Mouse (Mus musculus) kidney, adult 18-20 months (tissue): ENCODE results near the gene Wwp2.

Experiments
- DNase-seq: peaks from one replicate; pipeline ENCODE4 v3.0.0; 2021

Wwp2 gene

GRCm38 (mm10) chr8:107435962-107436831 is at the start of gene Wwp2:
Wwp2 (plus strand) TSS chr8:107436365.
- peak; percentile 86 for DNase-seq

DNA sequence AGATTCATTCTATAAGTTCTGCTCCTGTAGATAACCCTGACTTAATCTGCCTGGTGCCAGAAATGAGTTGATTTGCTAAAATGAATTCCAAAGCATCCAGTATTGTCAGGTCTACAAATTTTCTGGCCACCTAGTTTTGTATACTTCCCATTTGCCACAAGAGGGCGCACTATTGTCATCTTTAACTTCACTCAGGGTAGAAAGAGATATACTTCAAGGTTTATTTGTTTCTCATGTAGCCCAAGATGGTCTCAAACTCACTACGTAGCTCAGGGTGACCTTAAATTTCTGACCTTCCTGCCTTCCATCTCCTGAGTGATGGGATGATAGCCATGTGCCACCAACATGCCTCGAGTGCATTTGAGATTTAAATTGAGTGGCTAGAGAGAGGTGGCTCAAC is 49.5 kb upstream of the Wwp2 start:
- no peak for DNase-seq

GRCm38 (mm10) chr8:107387861-107388260 is 48.3 kb upstream of the Wwp2 start:
- peak; percentile 64 for DNase-seq

DNA sequence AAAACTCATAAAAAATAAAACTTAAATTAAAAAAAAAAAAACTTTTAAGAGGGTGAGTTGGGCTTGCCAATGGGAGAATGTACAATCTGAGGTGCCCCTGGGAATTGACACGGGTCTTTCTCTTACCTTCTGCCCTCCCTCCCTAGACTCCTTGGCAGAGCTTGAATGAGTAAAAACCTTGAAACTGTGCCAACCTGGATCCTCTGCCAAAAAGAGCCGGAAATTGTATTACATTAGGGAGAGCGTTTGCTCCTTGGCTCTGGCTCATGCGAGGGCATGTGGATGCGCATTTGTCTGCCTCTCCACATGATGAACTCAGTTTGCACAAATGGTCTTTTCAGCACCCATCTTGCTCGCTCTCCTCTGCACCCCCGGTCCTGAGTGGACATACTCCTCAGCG is 46.6 kb upstream of the Wwp2 start:
- DNase-seq = peak; percentile 81

DNA sequence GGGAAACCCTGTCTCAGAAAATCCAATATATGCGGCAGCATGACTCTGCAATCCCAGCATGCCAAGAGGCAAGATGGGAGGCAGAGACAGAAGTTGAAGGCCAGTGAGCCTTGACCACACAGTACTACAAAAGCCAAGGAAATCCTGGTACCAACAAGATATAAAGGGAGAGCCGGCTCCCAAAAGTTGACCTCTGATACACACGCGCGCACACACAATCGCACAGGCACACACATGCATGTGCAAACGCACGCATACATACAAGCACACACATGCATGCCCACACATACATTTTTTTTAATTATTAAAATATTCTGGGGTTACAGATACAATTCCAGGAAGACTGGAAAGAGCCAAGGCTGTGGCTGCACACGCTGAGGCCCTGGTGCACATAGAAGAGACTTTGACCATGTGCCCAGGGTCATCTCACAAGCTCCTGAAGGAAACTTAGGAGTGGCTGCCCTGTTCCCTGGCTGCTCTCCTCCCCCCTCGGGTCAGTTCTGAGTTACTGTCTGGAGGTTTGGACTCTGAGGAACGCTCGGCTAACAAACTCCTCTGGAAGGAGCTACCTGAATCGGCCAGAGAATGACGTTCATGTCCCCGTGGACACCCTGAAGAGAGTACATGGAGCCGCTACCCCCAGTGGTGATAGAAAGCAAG is 45.6 kb upstream of the Wwp2 start:
- DNase-seq = peak; percentile 61

DNA sequence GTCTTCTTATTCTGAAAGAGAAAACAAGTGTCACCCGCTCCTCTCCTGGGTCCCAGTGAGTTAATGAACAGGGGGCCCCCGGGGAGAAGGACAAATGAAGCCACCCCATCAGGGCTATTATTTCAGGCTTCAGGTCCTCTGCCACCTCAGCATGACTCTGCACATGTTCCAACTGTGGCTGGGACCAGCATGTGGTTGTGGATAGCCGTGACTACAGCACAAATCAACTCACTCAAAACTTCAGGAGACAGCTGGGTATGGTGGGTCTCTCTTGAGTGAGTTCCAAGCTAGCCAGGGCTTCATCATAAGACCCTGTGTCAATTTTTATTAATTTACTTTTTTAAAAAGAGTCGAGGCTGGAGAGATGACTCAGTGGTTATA is 45.0 kb upstream of the Wwp2 start:
- no peak for DNase-seq

DNA sequence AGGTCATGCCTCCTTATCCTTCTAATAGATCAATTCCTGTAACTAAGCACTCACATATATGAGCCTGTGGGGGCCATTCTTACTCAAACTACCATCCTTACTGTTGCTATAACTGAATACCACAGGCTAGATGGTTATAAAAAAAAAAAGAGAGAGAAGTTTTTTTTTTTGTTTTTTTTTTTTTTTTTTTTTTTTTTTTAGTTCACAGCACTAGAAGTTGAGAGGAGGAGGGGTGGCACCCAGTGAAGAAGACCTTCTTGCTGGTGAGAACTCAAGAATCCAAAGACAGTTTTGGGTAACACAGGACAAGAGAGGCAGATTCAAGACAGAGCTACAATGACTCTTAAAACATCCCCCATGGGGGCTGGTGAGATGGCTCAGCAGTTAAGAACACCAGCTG is 40.8 kb upstream of the Wwp2 start:
- no peak for DNase-seq

GRCm38 (mm10) chr8:107396106-107396670 is 40.0 kb upstream of the Wwp2 start:
- no peak for DNase-seq

DNA sequence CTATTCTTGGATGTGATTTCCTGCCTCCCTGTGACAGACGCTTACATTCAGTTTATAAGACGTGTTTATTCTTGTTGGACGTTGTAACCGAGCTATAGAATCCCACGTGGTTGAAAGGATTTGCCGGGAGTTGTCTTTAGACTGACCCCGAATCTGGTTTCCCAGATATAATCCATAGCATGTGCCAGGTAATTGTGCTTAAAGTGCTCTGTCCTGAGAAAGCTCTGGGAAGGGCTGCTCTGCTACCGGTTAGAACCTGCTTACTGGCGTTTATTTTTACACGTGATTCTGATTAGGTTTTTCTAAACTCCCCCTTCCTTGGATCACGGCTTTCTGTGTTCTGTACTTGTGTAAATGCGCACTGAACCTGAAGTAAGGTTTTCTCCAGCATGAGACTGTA is 38.5 kb upstream of the Wwp2 start:
- DNase-seq = no peak

GRCm38 (mm10) chr8:107399495-107399894 is 36.7 kb upstream of the Wwp2 start:
- DNase-seq = no peak

- no peak for DNase-seq
Measured at GRCm38 (mm10) chr8:107401866-107402265, 34.3 kb upstream of the Wwp2 start.

DNA sequence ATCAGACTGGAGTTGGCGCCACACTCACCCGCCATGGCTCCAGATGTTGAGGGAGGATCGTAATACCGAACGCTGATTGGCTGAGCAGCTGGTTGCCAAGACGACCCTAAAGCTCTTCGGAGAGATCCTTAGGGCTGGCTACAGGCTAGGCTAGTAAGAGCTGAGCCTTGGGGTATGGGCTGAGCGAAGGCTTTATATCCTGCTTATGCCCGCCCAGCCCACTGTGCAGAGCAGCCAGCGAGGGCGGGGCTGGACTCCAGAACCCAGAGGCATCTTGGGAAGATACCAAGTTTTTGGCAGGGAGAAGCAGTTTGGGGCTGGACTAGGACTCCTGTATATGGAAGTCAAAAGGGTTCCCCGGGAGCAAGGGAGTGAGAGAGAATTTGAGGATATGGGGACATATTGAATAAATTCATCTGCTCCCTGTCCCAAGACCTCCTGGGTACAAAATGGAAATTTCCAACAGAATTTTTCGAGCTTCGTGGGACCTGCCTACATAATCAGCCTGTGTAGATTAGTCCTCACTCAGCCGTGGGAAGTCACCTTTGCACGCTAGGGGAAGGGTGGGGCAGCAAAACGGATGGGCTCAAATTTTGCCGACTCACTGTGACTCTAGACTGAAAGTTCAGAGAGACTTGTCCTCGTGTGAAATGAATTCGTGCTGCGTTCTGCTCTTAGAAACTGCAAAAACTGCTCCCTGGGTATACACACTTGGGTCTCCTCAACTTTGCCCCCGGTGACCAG is 33.0 kb upstream of the Wwp2 start, which contains the start of gene Nqo1:
Gene Nqo1, minus strand, starts transcription at position 169 of the 744 bp plus-strand sequence.
- peak; percentile 83 for DNase-seq

DNA sequence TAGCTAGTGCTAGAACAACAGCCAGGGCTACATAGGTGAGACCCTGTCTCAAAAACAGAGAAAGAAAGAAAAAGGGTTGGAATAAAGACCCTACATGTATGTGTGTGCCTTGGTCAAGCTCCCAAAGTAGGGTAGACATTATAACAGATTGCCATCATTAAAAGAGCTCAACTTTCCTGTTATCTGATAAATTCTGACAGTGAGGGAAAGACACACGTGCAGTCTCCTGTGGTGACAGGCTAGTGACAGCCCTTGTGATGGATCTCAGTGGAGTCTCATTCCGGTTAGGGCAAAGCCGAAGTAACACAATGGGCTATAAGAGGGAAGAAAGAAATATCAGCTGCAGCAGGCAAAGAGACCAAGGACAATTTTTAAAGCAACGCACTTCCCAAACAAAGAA is 32.1 kb upstream of the Wwp2 start:
- no peak for DNase-seq

- DNase-seq = no peak
Measured at GRCm38 (mm10) chr8:107405935-107406334, 30.2 kb upstream of the Wwp2 start.

- peak; percentile 55 for DNase-seq
Measured at GRCm38 (mm10) chr8:107411391-107411790, 24.8 kb upstream of the Wwp2 start.

GRCm38 (mm10) chr8:107412552-107412951 is 23.6 kb upstream of the Wwp2 start:
- DNase-seq = no peak

DNA sequence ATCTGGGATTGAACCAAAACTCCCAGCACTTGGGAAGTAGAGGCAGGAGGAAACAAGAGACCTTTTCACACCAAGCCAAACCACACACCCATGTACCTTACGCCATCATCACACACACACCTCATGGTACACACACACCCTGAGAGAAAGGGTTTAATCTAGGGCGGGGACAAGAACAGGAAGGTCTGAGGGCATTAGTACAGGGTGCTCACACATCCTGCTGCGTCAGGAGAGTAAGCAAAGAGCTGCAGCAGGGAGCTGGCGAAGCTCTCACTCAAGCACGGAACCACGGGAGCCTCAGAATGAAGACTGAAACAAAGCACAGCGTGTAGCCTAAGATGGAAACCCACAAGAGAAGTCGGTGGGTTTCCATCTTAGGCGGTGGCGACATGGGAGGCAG is 22.3 kb upstream of the Wwp2 start:
- no peak for DNase-seq

DNA sequence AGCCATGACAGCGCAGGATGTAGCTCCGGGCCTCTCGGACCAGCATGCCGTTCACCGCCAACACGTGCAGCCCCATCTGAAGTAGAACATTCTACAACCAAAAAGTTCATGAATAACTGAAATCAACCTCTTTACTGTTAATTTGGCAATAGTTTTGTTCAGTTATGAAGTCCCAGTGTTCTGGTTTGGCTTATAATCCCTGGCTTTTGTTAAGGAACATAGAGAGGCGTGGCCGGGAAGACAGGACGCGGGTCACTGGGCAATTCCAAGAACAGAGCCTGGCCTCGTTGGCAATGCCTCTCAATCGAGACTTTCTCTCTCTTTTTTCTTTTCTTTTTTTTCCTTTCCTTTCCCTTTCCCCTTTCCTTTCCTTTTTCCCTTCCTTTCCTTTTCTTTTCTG is 19.2 kb upstream of the Wwp2 start:
- peak; percentile 35 for DNase-seq

- DNase-seq = no peak
Measured at GRCm38 (mm10) chr8:107424176-107424575, 12.0 kb upstream of the Wwp2 start.

- DNase-seq = peak; percentile 98
Measured at GRCm38 (mm10) chr8:107424597-107425229, 11.5 kb upstream of the Wwp2 start, which contains the start of gene Nob1. Nob1 (minus strand) TSS chr8:107425051.

GRCm38 (mm10) chr8:107425230-107425597 is 11.0 kb upstream of the Wwp2 start:
- DNase-seq = no peak

- DNase-seq = peak; percentile 51
Measured at GRCm38 (mm10) chr8:107430821-107431220, 5.3 kb upstream of the Wwp2 start.
